Mouse (Mus musculus): ENCODE measurements around the gene Comp. TPM values are rescaled to one million over a fixed set of nuclear protein-coding genes. Genes with fewer than 3 reads are reported as not detected.

Gene Comp
- 1 to 10 TPM in 1 of 4 experiments, under 1 TPM in 3; 0.20 to 1.0 (median 0.64) TPM for total RNA-seq (2022)

DNA sequence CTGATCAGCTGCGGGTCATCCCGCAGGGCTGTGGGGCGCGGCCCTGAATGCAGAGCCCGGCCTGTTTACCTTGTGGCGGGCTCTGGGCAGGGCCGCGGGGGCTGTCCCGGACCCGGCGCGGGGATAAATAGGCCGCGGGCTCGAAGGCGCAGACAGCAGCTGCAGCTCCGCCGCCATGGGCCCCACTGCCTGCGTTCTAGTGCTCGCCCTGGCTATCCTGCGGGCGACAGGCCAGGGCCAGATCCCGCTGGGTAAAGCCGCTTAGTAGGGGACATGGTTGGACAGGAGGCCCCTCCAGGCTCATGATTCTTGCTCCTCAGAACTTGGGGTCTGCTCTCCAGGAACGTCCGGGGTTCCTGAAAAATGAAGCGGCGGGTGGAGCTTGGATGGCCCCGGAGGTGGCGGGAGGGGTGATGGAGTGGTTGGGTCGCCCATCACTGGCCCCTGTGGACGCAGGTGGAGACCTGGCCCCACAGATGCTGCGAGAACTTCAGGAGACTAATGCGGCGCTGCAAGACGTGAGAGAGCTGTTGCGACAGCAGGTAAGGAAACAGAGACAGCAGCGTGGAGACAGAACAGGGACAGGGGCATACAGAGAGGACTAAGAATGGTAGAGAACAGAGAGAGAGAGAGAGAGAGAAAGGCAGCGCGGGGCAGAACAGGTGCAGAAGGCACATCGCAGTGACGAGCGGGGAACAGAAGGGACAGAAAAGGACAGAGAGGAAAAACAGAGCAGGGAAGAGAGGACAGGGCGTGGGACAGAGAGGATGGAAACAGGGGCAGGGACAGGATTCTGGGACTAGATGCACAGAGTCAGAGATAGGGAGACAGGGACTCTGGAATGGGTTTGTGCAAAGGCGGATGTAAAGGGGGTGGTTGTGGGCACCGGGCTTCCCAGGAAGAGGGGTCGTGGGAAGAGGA, at the start of gene Comp:
Gene Comp (plus strand): TSS at position 162 of the 921 bp plus-strand sequence.
- no peak for DNase-seq (ENCODE audit: low spot score in 2 of 2)

DNA sequence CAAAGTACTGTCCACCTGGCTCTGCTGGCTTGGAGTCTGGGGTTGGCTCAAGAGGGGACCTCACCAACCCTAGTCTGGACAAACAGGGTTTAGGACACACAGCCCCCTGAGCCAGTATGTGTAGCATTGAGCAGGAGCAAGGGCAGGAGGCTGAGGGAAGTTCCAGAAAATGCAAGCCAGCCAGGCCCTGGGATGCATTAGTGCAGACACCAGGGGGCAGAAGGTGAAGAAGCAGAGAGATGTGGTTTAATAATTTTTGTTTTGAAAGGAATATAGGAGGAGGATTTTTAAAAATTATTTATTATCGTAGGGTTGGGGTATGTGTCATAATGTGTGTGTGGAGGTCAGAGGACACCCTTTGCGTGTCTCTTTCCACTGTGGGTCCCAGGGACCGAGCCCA, 49.6 kb upstream of the Comp start:
- no peak for DNase-seq (ENCODE audit: low spot score in 2 of 2)

DNA sequence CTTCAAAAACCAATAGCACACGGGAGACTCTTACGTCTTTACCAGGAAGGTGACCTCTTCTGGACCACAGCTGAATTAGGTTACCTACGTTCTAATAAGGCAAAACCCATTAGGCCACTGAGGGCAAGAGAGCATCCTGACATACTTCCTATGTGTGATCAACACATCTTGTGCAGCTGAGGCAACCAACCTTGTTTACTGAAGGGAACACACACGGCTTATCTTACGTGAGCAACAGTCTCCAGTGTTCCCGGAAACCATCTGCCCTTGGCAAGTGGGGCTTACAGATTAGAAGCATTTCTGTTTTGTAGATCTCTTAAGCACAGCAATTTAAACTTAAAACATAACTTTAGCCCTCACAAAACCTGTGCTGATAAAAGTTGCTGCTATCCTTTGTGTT, 45.8 kb upstream of the Comp start:
- DNase-seq (ENCODE audit: low spot score in 2 of 2): no peak

DNA sequence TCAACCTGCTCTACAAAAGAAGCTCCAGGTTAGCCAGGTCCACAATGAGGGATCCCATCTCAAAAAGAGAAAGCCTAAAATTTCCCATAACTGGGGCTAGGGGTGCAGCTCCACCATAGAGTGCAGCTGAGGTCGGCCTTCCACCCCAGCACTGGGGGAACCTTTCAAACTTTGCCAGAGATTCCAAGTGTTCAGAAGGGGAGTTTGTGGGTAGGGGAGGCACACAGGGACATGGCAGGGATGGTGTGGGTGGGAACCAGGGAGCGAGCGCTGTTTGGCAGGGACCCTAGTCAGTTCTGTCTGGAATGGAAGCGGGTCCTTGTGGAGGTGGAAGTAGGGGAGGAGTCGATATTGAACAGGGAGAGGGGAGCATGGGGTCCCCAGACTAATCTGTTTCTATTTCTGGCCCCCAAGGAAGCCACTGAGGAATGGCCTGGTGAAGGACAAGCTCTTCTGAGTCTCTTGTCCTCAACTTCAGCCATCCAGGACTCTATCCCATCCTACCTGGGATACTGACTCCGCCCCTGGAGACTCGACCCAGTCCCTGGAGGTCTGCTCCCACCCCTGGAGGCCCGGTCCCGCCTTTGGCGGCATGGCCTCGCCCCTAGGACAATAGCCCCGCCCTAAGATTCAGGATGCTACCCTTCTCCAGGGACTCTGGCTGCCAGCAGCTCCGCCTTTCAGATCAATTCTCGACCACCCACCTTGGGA, 44.1 kb upstream of the Comp start, which contains the start of gene Gdf1:
Gene Gdf1 (plus strand): TSS at position 694 of the 711 bp plus-strand sequence.
- no peak for DNase-seq (ENCODE audit: low spot score in 2 of 2)

DNA sequence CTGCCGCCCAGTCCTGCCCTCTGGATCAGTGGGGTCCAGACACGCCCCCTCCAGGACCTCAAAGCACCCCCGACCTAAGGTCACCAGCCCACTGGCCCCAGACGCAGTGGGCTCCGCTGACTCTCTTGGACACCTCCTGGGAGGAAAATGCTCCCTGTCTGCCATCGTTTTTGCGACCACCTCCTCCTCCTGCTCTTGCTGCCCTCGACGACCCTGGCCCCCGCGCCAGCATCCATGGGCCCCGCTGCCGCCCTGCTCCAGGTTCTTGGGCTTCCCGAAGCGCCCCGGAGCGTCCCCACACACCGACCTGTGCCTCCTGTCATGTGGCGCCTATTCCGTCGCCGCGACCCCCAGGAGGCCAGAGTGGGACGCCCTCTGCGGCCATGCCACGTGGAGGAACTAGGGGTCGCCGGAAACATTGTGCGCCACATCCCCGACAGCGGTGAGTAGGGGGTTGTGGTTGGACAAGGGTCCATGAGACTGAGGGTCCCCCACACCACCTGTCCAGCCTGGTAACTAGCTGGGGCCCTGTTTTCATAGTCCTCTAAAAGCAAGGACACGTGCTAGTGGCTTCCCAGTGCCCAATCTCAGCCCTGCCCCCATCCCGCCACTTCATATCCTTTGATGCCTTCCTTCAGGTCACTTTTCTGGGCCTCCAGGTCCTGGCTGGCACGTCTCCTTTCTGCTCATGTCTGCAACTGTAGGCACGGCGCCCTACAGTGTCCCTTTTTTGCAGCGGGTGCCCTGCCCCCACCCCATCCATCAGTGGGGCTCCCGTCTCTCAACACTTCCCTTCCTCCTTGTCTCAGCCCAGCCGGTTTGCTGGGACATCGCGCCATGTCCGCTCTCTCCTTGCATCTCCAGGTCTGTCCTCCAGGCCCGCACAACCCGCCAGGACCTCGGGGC, 43.3 kb upstream of the Comp start:
- DNase-seq (ENCODE audit: low spot score in 2 of 2): peak in 1 of 2 experiments; percentile 32

DNA sequence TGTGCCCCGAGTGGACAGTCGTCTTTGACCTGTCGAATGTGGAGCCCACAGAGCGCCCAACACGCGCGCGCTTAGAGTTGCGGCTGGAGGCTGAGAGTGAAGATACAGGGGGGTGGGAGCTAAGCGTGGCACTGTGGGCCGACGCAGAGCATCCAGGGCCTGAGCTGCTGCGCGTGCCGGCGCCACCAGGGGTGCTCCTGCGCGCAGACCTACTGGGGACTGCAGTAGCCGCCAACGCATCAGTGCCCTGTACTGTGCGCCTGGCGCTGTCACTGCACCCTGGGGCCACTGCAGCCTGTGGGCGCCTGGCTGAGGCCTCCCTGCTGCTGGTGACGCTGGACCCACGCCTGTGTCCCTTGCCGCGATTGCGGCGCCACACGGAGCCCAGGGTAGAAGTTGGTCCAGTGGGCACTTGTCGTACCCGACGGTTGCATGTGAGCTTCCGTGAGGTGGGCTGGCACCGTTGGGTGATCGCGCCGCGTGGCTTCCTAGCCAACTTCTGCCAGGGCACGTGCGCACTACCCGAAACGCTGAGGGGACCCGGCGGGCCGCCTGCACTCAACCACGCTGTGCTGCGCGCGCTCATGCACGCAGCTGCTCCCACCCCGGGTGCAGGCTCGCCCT, 42.5 kb upstream of the Comp start:
- DNase-seq (ENCODE audit: low spot score in 2 of 2): peak; percentile 60 to 76

DNA sequence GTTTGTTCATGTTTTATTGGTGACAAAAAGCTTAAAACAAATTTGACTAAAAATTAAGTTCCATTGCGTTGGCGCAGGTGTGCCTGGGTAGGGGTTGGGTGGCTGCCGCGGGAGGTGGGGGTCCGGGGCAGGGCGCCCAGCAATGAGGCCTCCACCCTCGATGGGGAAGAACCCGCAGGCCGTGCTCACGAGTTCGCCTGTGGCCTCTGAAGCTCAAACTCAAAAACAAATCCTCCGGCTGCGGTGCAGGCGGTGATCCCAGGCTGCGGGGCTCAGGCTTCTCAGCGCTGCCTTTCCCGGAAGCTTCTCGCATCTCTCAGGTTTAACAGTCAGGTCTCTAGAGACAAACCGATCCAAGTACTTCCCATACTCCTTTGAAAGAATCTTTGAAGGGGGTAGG, 41.8 kb upstream of the Comp start:
- no peak for DNase-seq (ENCODE audit: low spot score in 2 of 2)

DNA sequence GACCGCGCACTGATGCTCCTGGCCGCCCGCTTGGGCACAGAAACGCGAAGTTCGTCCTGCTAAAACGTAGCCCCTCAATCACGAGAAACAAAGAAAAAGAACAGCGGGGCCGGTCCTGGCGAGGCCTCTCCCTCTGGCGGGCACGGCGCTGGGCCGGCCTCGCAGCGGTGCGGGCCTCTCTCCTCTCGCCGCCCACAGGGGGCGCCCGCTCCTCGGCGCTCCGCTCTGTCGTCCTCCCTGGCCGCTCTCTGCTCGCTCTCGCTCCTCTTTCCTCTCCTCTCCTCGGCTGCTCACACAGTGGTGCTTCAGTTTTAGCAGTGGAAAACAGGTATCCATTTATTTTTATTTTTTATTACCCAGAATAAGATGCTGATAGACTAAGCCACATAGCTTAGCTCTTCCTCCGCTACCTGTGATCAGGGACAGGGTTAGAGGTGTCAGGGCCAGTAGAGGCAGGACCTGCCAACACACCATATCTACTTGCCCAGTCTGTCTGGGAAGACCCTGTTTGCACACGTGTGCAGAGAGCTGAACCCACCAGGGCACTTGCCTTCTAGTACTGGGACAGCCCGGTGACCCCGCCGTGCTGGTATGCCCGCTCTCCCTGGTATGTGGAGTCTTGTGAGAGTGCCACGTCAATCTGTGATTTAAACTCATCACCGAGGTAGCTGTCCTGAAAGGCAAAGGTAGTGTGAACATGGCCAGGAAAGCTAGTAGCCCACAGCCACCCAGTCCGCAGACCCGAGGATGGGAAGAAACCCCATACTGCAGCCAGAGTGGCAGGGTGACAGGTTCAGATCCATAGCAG, 41.1 kb upstream of the Comp start:
- peak; percentile 57 to 60 for DNase-seq (ENCODE audit: low spot score in 2 of 2)

DNA sequence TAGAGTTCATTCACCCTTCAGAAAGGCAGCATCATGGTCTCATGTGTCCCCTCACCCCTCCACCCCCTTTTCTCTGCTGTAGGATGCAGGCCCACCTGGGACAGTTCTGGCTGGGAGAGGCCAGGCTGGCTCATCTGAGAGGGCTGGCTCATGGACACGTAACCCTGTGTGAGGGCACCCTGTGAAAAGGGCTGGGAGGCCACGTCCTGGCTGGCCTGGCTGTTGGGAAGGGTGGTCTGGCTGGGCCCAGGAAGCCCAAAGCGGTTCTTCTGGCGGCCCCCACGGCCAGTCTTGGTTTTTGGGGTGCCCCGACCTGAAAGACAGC, 40.5 kb upstream of the Comp start:
- no peak for DNase-seq (ENCODE audit: low spot score in 2 of 2)

DNA sequence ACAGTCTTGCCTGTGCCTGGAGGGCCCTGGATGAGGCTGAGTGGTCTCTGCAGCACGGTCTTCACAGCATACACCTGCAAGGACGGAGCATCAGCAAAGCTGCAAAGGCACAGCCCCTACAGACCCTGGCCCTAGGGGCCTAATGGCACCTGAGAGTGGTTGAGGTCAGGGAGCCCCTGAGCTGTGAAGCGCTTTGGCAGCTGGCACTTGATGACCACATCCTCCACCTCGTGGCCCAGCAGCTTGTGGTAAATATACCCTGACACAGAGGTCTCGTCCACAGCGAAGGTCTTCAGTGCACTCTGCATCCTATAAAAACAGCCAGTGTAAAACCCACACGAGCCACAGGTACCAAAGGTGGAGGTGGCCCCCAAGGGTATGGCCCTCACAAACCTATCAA, 34.4 kb upstream of the Comp start:
- no peak for DNase-seq (ENCODE audit: low spot score in 2 of 2)

DNA sequence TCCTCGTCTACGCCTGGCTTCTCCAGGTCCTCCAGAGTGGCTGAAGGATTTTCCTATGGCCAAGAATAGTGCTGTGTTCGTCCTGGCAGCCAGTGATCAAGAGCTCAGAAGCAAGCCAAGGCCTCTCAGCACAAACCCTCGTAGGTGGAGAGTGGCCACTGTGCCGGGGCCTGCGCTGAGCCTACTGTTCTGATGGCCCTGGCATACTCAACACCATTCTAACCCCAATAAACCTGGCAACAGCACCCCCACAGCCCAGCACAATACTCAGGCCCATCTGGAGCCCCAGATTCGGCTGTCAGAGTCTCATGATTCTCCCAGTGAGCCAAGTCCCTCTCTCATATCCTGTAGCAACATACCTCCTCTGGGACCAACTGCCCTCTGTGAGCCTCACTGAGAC, 32.7 kb upstream of the Comp start:
- DNase-seq (ENCODE audit: low spot score in 2 of 2): no peak

DNA sequence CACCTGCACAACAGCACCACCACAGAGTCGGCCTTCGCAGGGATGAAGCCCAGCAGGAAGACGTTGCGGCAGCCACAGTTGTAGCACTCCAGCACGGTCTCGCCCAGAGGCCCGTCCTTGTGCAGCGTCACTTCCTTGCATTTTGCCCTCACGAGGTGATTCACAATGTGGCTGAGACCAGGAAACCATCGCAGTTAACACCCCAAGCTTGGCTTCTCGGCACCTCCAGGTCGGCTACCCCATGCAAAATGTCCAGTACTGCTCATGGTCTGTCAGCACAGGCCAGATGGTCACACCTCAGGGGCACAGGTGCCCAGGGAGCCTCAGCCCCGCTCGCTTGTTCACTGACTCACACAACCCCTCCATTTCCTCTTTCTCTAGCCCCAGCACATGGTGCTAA, 31.4 kb upstream of the Comp start:
- no peak for DNase-seq (ENCODE audit: low spot score in 2 of 2)

DNA sequence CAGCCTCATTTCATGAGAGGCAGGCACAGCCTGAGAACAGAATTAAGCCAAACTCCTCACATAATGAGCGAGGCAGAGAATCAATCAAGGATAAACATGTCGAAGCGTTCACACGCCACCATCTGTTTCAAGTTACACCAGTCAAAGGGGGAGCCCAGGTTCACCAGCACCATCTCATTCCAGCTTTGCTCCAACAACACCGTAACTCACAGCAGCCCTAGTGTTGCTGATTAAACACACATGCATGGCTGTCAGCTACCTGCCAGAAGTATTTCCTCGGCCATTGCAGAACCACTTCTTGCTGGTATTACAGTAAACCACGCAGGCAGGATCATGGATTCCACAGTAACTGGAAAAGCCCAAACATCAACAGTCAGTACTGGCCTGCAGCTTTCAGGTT, 30.3 kb upstream of the Comp start:
- no peak for DNase-seq (ENCODE audit: low spot score in 2 of 2)

DNA sequence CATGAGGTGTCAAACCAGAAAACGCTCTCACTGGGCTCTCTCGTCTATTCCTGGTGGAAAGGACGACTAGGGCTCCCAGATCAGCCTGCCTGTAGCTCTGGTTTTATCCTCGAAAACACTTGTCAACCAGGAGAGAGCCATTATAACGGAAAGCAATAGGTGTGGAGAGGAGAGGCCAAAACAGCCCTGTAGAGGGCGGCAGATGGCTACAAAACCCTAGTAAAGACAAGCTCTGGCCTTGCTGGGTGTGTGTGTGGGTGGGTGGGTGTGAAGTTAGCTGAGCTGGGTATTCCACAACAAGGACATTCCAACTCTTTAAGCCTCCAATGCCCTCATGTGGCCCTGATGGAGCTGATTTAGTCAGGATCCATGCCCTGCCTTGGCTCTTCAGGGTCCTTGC, 29.7 kb upstream of the Comp start:
- DNase-seq (ENCODE audit: low spot score in 2 of 2): no peak

DNA sequence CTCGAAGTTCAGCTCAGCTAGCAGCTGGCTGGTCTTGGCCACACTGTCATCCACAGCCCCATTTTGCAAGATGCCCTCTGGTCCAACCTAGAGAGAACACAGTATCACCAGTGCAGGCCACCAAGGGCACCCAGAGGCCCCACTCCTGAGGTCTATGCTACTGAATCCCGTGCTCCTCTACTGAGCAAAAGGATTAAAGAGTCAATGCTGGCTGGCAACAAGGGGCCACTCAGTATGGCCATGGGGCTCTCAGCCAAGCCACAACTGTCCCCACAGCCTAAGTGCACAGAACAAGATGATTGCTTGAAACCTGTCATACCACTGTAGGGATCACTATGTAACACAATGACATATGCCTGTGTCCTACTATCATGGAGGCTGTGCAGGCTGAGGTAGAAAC, 29.1 kb upstream of the Comp start:
- DNase-seq (ENCODE audit: low spot score in 2 of 2): no peak

DNA sequence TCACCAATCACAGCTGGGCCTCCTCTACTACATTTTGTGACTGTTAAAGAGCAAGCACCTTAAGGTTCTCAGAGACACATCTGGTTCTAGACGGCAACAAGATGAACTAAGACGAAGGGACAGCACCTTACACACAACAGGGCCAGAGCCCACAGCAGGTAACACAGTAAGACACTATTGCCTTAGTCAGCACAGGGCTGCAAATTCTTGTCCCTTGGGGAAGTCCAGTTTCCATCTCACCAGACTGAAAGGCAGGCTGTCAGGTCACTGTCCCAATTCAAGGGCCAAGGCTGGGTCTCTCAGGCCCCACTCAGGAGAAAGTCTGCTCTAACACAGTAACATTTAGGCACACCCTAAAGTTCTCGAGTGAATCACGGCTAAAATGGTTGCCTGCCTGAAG, 25.9 kb upstream of the Comp start:
- no peak for DNase-seq (ENCODE audit: low spot score in 2 of 2)

DNA sequence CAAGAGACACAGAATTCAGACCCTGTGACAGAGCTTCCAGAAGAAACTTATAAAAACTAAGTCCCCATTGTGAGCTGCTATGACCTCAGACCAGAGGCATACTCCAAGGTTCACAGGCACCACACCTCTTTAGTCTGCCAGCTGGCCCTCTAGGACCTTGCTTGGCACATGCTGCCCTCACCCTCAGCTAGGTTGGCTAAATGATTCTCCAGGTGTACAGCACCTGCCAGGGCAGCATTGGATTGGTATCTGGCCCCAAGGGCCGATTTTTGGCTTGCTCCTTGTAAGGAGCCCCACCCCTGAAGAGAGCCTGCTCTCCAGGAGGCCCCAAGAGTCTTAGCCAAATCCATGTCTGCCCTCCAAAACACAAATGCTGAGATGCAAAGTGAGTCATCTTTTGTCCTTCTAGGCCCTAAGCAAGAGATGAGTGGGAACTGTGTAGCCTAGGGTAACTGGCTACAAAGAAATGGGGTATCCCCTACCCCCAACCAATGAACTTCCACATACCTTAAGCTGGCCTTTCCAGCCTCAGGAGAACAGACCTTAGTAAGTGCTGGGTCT, 25.4 kb upstream of the Comp start:
- DNase-seq (ENCODE audit: low spot score in 2 of 2): no peak

DNA sequence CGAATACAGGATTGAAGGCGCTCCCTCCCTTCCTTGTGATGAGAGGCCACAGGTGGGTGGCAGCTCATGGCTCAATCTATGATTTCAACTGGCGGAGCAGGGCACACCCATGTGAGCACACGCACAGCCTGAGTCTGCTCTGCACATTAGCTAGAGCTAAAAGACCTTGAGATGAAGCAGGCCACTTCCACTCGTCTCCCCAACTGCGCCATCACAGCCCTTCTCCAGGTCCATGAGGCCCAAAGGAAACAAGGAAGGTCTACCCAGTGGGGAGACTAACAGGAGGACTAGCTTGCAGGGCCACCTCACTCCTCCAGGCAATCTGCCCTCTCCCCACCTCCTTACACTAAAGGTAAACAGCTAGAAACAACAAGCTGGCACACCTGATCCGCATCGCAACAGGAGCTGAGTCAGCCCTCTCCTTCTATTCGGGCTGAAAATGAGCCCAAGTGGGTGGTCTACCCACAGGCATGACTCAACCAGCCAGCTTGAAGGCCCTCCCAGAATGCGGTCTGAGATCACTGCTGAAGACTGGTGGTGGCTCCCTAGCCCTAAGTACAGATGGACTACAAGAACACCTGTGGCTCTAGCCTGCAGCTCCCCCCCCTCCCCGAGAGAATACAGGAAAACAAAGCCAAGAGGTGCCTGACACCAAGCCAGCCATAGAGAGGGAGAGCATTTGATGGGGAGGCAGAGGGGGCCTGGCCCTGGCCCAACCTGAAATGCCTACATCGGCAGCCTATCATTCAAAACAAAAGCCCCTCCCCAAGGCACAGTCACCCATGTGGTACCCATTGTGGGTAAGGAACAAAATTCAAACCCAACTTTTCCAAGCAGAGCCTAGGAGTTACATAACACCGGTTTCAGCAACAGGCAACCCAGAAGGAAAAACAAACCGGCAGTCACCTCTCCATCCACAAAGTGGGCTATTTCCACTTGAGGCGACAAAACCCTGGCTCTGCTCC, 22.0 kb upstream of the Comp start:
- DNase-seq (ENCODE audit: low spot score in 2 of 2): peak in 1 of 2 experiments; percentile 61

DNA sequence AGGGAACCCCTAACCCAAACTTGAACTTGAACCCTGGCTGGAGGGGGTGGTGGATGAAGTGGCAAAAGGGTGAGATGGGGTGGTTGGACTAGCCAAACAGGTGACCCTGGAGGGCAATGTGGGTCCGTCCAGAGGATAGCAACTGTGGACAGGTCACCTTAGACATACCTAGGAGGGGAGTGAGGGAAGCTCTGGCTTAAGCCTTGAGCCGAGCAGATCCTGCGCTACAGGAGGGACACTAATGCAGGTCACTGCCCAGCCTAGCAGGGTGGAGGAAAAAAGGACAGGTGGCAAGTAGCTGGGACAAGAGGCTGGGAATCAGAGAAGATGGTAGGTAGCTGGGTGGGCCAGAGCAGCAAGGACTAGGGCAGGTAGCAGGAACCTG, 21.4 kb upstream of the Comp start:
- no peak for DNase-seq (ENCODE audit: low spot score in 2 of 2)

All from left cerebral cortex, adult 8-10 months (tissue).